Mouse (Mus musculus) mouse embryonic stem cell (cell line): ENCODE results near the gene Chchd4.

Experiments used
- in situ Hi-C, 2 experiments: fragments of 300-500 bp; cut with MboI; formaldehyde crosslinking; loops; 1 replicate in 1 of 2; 3 replicates in 1 of 2; pipeline ENCODE4 v1.14.3; 2019 to 2020; ENCODE audit warnings: low sequenced_read_pairs in 2 of 2, low pct_unique_long_range_greater_than_20kb in 1 of 2, mixed read lengths in 1 of 2; ENCODE audit not compliant: unreplicated experiment in 1 of 2

Chchd4 gene

GRCm38 (mm10) chr6:91417291-91417845 is 56.0 kb downstream of the Chchd4 start:
- in situ Hi-C loops = loop anchor here in 1 of 2 experiments (10.0 kb wide), 1 partner anchor 253 kb away; no protein-coding TSS in a partner anchor

- in situ Hi-C loops = loop anchor here in 1 of 2 experiments (10.0 kb wide), 1 partner anchor 251 kb away; no protein-coding TSS in a partner anchor
Observed at GRCm38 (mm10) chr6:91416146-91416545, 57.2 kb downstream of the Chchd4 start.

GRCm38 (mm10) chr6:91414890-91415289 is 58.5 kb downstream of the Chchd4 start:
- in situ Hi-C loops = loop anchor here in 1 of 2 experiments (5.0 to 10.0 kb wide), 2 partner anchors 128 to 250 kb away; no protein-coding TSS in a partner anchor
